Mouse (Mus musculus): ENCODE results near the gene Tdg. TPM values are rescaled to one million over a fixed set of nuclear protein-coding genes. Genes with fewer than 3 reads are reported as not detected.
A peak's percentile ranks its signal among the peaks of the same experiment; 100 is the strongest.

Tdg gene
- total RNA-seq, 2 experiments from 2014 or later: 19.8 to 25.3 TPM

DNA sequence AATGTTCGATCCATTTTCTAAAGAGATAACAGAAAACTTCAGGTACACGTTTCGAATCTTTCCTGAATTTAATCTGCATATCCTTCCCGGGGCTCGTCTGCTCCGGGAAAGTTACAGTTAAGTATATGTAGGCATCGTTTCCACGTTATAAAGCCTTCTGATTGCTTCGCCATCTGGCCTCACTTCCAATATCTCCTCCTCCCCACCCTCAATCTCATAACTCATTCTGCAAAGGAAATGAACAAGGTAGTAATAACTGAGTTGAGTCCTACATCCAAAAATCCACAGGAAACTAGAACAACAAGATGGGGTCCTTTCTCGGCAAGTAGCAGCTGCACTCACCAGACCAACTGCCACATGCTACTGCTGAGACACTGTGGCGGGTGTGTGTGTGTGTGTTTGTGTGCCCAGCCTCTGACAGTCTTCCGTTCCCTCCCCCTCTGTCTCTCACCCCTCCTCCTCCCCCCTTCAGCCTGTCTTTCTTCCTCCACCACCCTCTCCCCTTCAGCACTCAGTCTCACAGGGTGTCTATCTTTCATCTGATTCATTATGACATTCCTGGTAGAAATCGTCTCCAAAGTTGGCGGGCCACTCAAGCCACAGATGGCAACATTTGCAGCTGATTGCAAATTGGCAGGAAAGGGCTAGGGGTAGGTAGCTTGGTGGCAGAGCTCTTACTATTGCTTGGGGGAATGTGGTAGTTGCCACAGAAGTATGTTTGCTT lies 32.8 kb downstream of the Tdg start:
- DNase-seq (ENCODE audit: low spot score in 2 of 2): no peak

- no peak for DNase-seq (ENCODE audit: low spot score in 2 of 2)
Observed at GRCm38 (mm10) chr10:82663289-82663688, 33.7 kb downstream of the Tdg start.

GRCm38 (mm10) chr10:82665951-82666350 lies 36.3 kb downstream of the Tdg start:
- no peak for DNase-seq (ENCODE audit: low spot score in 2 of 2)

DNA sequence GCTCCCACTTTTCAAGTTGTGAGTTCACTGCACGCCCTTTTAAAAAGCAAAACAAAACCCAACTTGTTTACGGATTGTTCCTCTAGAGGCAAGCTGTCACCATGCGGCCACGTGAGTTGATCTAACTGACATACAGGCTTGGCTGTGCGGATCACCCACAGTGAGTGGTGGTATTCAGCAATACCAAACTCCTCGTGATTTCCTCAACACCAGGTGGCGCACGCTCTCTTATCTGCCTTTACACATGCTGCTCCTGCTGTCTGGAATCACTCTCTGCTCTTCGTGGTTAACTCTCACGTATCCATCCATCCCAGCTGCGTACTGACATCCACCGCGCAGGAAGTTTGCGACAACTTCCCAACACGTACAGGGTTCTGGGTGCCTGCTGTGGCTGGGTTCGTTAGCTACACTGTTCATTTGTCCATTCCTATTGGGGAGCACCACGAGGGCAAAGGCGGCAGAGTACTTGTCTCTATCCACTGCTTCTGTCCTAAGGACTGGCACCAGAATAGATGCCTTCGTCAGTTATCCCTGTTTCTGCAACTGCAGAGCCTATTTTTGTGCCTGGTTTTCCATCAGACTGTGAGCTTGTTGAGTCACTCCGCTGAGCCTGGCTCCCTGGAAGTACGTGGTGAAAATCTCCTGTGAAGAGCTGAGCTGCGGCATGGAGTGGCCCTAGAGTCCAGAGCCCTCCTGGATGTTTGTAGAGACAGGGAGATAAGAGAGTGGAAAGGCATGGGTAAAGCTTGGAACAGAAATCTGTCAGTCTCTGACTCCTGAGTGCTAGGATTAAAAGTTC lies 37.0 kb downstream of the Tdg start:
- peak; percentile 74 to 85 for DNase-seq (ENCODE audit: low spot score in 2 of 2)

- DNase-seq (ENCODE audit: low spot score in 2 of 2): no peak
Observed at GRCm38 (mm10) chr10:82670205-82670604, 40.6 kb downstream of the Tdg start.

GRCm38 (mm10) chr10:82676949-82677348 lies 47.3 kb downstream of the Tdg start:
- DNase-seq (ENCODE audit: low spot score in 2 of 2): no peak

DNA sequence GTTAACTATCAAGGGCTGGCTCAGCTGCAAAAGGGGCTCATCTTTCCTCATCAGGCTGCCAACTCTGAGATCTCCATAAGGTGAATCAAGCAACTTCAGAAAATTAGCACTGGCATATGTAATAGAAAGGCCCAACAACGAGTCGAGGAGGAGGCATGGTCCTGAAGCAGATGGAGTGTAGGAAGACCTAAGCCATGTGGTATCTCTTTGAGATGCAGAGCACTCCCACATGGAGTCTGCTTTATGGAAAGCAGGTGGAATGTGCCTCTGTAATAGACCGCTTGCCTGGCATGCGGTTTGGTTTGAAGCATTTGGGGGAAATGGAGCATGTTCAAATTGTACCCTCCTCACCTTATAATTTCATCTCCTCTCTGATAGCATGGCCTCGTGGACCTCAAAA lies 51.1 kb downstream of the Tdg start:
- DNase-seq (ENCODE audit: low spot score in 2 of 2): no peak

- DNase-seq (ENCODE audit: low spot score in 2 of 2): no peak
Observed at GRCm38 (mm10) chr10:82681639-82682038, 52.0 kb downstream of the Tdg start.

- no peak for DNase-seq (ENCODE audit: low spot score in 2 of 2)
Observed at GRCm38 (mm10) chr10:82685440-82685839, 55.8 kb downstream of the Tdg start.

- DNase-seq (ENCODE audit: low spot score in 2 of 2): no peak
Observed at GRCm38 (mm10) chr10:82689681-82690211, 60.1 kb downstream of the Tdg start.

- DNase-seq (ENCODE audit: low spot score in 2 of 2): peak; percentile 16 to 30
Observed at GRCm38 (mm10) chr10:82690494-82690893, 60.9 kb downstream of the Tdg start, which contains the start of gene Glt8d2. Gene Glt8d2 (minus strand): TSS chr10:82690650.

- DNase-seq (ENCODE audit: low spot score in 2 of 2): no peak
Observed at GRCm38 (mm10) chr10:82695956-82696355, 66.3 kb downstream of the Tdg start, which contains the start of gene Hcfc2. Gene Hcfc2 (plus strand): TSS chr10:82696160.

DNA sequence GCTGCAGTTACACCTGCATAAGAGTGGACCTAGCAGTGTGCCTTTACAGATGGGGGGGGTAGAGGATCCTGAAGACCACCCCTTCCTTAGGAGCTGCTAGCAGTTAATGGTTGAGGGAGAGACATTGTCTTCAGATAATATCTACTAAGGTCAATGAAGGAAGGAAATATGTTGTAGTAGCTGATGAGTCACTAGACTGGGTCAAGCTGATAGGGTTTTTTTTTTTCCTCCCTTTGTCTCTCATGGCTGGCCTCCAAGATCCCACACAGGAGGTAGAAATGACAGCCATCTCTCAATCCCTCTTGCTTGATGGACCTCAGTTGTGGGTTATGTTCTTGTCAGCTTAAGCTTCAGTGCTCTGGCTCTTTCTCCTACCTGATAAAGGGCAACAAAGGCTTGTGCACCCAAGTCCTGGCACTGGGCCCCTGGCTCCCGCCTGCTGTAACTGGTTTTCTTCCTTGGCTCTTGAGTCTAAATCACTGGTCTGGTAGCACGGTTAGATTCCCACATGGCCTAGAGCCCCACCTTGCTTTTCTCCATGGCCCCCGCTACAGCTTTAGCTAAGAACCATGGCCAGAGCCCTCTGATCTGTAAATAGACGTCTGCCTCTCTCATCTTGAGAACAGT lies 66.9 kb downstream of the Tdg start:
- no peak for DNase-seq (ENCODE audit: low spot score in 2 of 2)

DNA sequence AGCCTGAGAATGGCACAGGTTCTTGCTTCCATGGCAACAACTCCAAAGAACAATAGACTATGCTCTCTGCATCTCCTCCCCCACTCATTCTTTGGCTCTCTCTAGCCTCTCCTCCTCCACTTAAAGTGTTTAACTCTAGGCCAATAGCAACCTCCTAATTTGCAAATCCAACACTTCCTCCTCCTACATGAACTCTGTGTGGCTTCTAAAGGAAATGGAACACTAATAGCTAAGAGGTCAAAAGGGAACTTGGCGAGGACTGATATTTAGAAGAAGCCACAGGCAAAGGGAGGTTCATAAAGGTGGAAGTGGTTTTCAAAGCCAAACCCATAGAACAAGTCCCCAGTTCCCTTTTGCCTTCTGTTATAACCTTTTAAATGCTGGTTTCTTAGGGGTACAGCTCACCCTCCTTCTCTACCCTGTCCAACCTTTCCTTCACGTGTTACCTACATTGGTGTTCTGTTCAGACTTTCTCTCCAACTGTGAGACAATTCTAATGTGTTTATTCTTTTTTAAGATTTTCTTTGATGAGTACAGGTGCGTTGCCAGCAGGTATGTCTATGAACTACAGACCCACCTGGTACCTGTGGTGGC lies 67.8 kb downstream of the Tdg start:
- no peak for DNase-seq (ENCODE audit: low spot score in 2 of 2)

DNA sequence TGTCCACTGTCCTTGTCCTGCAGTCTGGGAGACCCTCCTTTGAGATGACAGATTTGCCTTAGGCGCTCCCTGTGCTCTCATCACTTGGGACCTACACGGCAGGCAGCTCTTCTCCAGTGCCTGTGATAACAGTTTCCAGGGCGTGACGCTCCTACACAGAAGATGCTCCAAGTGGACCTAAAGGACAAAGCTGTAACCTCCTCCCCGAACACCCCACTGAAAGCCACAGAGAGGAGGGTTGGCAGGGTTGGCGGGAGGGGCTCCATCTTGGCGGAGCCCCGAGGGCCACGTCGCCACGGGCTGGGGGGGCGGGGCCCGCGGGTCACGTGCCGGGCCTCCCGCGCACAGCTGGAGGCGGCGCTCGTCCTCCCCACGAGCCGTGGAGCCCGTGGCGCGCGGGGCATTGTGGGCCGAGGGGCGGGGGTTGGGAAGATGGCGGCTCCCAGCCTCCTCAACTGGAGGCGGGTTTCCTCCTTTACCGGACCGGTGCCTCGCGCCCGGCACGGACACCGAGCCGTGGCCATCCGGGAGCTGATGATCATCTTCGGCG lies 69.2 kb downstream of the Tdg start:
- DNase-seq (ENCODE audit: low spot score in 2 of 2): peak; percentile 92

DNA sequence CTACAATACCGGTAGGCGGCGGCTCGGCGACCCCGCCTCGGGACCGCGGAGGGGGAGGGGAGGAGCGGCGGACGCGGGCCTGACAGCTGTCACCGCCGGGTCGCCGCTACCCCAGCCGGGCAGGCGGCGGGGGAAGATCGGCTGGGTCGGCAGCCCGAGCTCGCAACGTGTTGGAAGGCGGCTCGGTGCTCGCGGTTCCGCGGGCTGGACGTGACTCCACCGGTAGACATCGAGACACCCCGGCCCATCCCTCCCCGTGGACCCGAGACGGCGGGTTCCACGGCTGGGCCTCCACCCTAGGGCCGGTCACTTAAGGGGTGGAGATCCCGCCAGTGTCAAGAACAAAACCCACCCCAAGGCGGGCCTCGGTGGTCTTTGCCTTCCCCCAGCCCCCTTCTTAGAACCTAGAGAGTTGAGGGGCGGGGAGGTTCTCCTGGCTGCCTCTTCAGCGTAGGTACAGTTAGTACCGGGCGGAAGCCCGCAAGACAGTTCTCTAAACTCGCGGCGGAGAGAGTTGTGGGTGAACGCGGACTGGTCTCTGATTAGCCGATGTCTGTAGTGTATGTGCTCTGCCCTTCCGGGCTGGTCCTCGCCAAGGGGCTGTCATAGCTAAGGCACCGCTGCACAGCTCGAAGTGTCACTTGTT lies 69.8 kb downstream of the Tdg start:
- no peak for DNase-seq (ENCODE audit: low spot score in 2 of 2)
